Mouse (Mus musculus): ENCODE results near the gene Ubxn1.
A peak's percentile ranks its signal among the peaks of the same experiment; 100 is the strongest.
"Not testable (repeated sequence)": the region's sequence is repeated elsewhere in the genome, so short reads cannot be mapped to it uniquely, and the experiment has no call there.

The Ubxn1 gene

DNA sequence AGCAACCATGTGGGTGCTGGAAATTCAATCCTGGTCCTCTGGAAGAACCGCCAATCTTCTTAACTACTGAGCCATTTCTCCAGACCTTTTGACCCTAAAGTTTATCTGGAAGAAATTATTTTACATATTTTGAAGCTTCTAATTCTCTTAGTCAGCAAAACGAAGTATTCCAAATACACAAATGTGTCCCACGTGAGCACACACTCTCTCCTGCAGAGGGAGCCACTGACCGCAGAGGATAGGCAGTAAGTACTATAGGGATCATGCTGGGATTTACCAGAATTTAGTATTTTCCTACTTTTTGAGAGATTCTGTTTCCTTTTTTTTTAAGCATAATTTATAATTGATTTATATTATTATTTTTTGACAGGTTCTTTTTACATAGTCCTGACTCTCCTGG lies 13.6 kb upstream of the Ubxn1 start:
- DNase-seq (ENCODE audit: extremely low spot score), result peak; percentile 21

- DNase-seq (ENCODE audit: extremely low spot score), result no peak
Measured at GRCm38 (mm10) chr19:8859018-8859417, 12.3 kb upstream of the Ubxn1 start.

DNA sequence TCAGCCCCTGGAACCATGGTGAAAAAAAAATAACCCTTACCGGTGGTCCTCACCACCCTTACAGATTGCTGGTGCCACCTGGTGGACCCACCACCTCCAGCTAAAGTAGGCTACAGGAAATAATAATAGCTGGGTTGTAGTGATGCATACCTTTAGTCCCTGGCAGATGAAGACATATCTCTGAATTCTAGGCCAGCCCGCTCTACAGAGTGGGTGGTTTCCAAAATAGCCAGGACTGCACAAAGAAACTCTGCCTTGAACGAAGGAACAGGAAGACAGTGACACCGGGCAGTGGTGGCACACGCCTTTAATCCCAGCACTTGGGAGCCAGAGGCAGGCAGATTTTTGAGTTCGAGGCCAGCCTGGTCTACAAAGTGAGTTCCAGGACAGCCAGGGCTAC lies 7.0 kb upstream of the Ubxn1 start:
- DNase-seq (ENCODE audit: extremely low spot score), result no peak

DNA sequence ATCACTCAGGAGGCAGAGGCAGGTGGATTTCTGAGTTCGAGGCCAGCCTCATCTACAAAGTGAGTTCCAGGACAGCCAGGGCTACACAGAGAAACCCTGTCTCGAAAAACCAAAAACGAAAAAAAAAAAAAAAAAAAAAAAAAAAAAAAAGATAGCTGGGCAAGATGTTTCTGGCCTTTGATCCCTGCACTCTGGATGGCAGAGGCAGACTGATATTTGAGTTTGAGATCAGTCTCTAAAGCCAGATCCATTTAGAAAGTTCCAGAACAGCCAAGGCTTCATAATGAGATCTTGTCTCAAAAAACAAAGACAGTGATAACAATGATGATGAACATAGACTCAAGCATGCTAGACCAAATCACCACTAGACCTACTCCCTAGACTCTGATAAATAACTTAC lies 915 bp upstream of the Ubxn1 start:
- not testable (repeated sequence) for DNase-seq (ENCODE audit: extremely low spot score)

DNA sequence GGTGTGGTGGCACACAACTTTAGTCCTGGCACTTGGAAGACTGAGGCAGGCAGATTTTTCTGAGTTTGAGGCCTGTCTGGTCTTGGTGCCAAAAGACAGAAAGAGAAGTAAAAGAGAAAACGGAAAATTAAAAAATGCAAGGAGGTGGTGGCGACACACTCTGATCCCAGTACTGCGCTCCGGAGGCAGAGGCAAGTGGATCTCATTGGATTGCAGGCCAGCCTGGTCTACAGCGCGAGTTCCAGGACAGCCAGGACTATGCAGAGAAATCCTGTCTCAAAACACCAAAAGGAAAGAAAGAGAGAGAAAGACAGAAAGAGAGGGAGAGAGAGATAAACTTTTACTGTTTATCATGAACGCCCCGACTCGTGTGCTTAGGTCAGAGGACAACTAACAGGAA lies 458 bp upstream of the Ubxn1 start:
- no peak for DNase-seq (ENCODE audit: extremely low spot score)

DNA sequence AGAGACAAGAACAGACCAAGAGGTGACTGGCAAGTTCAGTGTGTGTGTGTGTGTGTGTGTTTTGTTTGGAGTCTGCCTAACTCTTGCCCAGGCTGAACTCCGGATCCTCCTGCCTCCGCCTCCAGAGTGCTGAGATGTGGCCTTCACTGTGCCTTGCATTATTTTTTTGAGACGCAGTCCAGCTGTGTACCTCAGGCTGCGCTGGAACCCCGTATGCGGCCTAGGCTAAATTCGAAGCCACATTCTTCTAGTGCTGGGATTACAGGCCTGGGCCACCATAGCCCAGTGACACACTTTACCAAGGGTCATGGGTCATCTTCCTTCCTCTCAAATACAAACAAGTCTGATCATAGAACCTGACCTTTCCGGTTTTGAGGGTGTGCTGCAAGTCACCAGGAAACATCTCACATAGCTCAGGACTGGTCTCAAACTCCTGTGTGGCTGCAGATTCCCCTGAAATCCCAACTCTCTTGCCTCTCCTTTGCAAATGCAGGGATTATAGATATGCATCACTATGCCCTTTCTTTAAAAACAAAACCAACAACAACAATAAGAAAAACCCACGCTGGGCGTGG lies 1.1 kb downstream of the Ubxn1 start:
- no peak for DNase-seq (ENCODE audit: extremely low spot score)

GRCm38 (mm10) chr19:8875031-8875430 lies 3.7 kb downstream of the Ubxn1 start:
- DNase-seq (ENCODE audit: extremely low spot score), result no peak

DNA sequence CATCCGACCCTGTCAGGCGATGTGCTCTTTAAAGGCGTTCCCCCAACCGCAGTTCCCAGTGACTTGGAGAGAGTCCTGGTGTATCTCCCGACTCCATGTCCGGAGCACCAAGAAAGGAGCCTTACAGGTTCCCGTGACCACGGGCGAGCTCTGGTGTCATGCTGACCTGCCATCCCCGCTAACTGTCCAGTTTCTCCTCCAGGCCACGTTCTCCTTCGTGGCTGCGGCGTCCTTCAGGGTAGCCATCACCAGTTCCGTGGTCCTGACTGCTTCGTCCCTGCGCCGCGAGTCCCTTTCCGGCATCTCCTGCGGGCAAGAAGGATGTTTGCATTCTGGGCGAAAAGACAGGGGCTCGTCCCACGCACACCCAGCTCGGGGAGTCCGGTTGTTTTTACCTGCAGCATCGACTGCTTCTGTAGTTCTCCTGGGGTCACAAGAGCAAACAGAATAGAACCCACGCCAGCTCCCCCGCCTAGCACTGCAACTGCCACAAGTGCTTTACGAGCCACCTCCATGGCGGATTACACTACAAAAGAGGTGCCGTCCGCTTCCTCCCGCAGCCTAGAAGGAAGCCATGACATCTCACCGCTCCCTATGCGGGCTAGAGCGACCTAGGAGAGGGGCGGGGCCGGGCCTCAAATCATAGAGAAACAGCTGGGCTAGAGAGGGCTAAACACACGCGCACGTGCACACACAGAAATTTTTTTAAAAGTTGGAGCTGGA lies 9.2 kb downstream of the Ubxn1 start, which contains the start of gene Uqcc3:
TSS of gene Uqcc3 (minus strand) at position 613 of the 723 bp plus-strand sequence.
- DNase-seq (ENCODE audit: extremely low spot score), result peak; percentile 88

GRCm38 (mm10) chr19:8881034-8881392 lies 9.7 kb downstream of the Ubxn1 start:
- DNase-seq (ENCODE audit: extremely low spot score), result no peak

DNA sequence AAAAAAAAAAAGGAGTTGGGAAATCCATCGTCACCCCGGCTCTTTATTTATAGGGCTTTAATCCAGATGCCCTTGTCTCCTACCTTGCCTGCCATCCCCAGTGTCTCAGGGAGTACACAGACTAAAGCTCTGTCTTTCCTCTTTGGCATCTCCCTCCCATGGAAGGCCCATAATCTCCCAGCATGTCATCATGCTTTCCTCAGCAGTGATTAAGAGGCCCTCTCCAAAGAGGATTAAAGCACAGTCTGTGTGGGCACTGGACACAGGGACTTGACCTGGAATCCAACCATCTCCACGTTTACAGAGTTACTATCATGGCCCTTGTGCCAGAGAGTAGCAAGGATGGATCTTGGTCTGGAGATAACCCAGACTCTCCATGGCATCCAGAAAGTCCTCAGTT lies 12.3 kb downstream of the Ubxn1 start, which contains the start of the genes Lbhd1 and Gm49403:
TSS of gene Lbhd1 (plus strand) at position 117 of the 400 bp plus-strand sequence.
TSS of gene Gm49403 (plus strand) at position 315 of the 400 bp plus-strand sequence.
- DNase-seq (ENCODE audit: extremely low spot score), result no peak

- DNase-seq (ENCODE audit: extremely low spot score), result peak; percentile 54
Measured at GRCm38 (mm10) chr19:8886916-8887584, 15.8 kb downstream of the Ubxn1 start.

DNA sequence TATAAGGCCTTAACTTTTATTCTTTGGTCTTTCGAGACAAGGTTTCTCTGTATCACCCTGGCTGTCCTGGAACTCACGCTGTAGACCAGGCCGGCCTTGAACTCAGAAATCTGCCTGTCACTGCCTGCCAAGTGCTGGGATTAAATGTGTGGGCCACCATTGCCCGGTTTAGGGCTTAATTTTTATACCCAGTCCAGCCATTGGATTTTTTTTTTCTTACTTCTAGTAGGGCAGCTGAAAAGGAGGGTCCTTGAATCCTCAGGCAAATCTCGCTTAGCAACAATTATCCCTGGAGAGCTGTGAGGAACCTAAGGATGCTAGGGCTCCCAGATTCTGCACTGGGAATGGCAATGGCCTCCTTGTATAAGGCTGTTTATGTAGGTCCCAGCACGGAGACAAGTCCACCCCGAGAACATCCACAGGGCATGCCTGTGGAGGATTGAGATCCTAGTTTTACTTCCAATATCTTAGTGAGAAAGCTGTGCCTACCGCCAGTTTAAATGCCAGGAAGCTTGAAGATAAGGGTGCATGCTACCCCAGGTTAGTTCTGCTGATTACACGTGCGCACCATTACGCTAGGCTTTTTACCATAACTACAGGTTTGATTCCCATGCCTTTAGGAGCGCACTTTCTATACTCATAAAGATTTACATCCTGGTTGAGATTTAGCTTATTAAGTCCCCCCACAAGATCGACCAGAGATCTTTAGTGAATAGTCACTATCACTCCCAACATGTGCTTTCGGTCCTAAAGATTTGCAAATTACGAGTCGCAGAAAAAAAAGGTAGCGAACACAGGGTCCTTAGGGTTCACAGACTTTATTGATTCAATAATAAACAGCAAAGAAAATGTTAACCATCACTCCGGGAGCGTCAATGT lies 16.5 kb downstream of the Ubxn1 start:
- DNase-seq (ENCODE audit: extremely low spot score), result peak; percentile 40

- DNase-seq (ENCODE audit: extremely low spot score), result peak; percentile 97
Measured at GRCm38 (mm10) chr19:8888511-8889385, 17.5 kb downstream of the Ubxn1 start, which contains the start of the genes 1810009A15Rik and Gm49416. Gene 1810009A15Rik, plus strand, starts transcription at chr19:8888853. Gene Gm49416, plus strand, starts transcription at chr19:8888926.

DNA sequence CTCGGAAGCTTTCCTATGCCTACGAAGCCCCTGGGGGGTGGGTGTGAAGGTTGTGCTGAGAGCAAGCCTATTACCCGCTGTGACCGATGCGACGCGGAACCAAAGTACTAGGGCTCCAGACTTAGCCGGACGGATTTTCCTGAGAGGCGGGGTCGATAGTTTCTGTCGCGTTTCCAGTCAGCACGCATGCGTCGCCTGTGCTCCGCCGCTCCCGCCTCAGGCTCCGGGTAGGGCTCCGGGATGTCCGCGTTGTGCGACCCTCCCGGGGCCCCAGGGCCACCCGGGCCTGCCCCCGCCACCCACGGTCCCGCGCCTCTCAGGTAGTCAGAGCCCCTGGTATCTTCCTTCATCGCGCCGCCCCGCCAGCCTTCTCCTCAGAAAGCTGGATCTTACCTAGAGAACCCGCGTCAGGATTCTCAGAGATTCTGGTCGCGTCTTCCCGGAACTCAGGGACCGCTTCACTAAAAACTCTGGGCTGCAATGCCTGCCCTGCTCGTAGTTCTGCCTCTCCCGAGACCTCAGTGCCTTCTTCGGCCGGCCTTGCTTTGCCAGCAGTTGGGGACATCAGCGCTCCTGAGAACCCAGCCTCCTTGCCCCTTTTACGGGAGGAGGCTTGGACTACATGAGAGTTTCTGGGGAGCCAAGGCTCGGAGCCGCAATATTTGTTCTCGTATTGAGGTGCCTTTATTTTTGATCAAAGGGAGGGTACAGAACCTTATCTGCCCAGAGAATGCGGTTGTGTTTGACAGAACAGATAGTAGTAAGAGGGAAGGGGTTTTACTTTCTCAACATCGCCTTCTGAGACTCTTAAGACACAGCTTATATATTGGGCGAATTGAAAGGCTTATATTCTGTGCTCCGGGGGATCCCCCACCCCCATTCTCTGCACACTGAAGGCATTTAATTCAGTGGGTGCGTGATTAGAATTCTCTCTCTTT lies 21.8 kb downstream of the Ubxn1 start, which contains the start of gene Ints5:
TSS of gene Ints5 (plus strand) at position 177 of the 938 bp plus-strand sequence.
- DNase-seq (ENCODE audit: extremely low spot score), result peak; percentile 90

- DNase-seq (ENCODE audit: extremely low spot score), result no peak
Measured at GRCm38 (mm10) chr19:8895397-8895960, 24.2 kb downstream of the Ubxn1 start.

DNA sequence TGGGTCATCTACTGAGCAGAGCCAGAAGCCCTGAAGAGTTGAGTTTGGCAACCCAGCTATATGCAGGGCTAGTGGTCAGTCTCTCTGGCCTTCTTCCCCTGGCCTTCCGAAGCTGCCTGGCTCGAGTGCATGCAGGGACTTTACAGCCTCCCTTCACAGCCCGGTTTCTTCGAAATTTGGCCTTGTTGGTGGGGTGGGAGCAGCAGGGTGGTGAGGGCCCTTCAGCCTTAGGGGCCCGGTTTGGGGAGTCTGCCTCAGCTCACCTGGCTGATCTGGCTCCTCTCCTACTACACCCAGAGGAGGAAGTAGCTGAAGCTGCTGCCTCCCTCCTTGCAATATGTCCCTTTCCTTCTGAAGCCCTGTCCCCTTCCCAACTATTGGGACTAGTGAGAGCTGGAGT lies 24.9 kb downstream of the Ubxn1 start:
- not testable (repeated sequence) for DNase-seq (ENCODE audit: extremely low spot score)

DNA sequence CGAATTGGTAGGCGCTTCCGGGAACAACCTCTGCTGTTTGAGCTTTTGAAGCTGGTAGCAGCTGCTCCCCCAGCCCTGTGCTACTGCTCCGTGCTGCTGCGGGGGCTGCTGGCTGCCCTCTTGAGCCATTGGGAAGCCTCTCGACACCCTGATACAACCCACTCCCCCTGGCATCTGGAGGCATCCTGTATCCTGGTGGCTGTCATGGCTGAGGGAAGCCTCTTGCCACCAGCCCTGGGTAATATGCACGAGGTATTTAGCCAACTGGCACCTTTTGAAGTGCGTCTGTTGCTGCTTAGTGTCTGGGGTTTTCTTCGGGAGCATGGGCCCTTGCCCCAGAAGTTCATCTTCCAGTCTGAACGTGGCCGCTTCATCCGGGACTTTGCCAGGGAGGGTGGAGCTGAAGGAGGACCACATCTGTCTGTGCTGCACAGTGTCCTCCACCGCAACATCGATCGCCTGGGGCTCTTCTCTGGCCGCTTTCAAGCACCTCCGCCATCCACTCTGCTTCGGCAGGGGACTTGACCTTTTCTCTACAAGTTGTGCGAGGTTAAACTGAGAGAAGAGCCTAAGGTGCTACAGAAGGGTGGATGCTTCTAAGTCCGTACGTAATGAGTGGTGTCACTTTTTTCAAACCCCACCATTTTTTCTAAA lies 26.0 kb downstream of the Ubxn1 start:
- peak; percentile 37 for DNase-seq (ENCODE audit: extremely low spot score)

DNA sequence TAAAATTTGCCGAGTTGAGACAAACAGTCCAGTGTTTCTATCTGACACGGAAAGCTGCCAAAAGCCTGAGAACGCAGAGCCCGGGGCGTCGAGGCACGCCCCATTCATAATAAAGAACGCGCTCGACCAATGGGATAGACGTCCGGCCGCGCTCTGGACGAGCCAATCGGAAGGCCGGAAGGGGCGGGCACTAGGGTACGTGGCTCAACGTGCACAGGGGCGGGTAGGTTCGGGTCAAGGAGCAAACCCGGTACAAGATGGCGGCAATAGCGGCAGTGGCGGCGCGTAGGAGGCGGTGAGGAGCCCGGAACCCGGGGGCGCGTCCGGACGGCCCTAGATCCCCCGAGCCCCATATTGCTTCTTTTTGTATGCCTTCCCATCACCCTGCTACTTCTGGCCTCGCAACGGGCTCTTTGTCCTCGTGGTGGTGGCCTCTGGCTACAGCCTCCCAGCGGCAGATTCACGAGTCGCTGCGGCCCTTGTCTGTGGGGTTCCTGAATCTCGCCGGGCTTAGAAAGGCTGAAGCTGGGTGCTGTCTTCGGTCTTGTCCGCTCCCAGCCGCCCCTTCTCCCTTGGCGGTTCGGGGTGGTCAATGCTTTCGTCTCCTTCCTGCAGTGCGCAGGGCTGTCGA lies 26.7 kb downstream of the Ubxn1 start, which contains the start of gene Ganab:
TSS of gene Ganab (plus strand) at position 207 of the 631 bp plus-strand sequence.
- DNase-seq (ENCODE audit: extremely low spot score), result peak; percentile 95

Data from embryo, embryonic 9.5 days (tissue).